Comparison of ENCODE assay signal across 14 mouse cellular contexts in genomic region chr15:78599124-78599523, GRCm38 (mm10). TPM values are rescaled to one million over a fixed set of nuclear protein-coding genes. Genes with fewer than 3 reads are reported as not detected.
DNase-seq lines count a peak whose midpoint lies in the region; ATAC-seq and TF ChIP-seq lines count a peak whose summit lies in the region.
"Had no signal": no experiment of that assay in that cellular context is flagged by ENCODE, and none has a peak within 500 bp of the region (broad histone marks: within the 10 kb centered on the region; RNA-seq: fewer than 3 reads in every experiment).

No protein-coding gene starts in this region.

- ATAC-seq in granulocyte monocyte progenitor cell, adult 5-6 weeks (replicated peaks; ENCODE audit: poor library complexity, severe bottlenecking): peak; percentile 68
- ATAC-seq in erythroid progenitor cell, adult 5-6 weeks (replicated peaks; ENCODE audit: low FRiP score, poor library complexity, severe bottlenecking): no peak
- ATAC-seq: hindbrain, postnatal 0 days had no signal

- in situ Hi-C loops in CH12.LX (cut with MboI; ENCODE audit: low pct_ligation_motif_present, low pct_unique_long_range_greater_than_20kb, low sequenced_read_pairs): no loop called here

- DNase-seq in layer of hippocampus, adult 11-12 months (ENCODE audit: low spot score): peak; percentile 56
- DNase-seq in layer of hippocampus, postnatal 14 days (ENCODE audit: low spot score in 2 of 2): no peak
- DNase-seq in CH12.LX (ENCODE audit: extremely low read depth): no peak
- no peak for DNase-seq in left cerebral cortex, postnatal 36 days (ENCODE audit: low spot score in 2 of 2)
- no peak for DNase-seq in layer of hippocampus, adult 8-10 months (ENCODE audit: low spot score in 2 of 2)
- DNase-seq: kidney, postnatal 4 days; left cerebral cortex, postnatal 4 days had no signal

- intact Hi-C loops in left cerebral cortex, postnatal 36 days (cut with DNase I): no loop called here

- H3K4me3 ChIP-seq in CH12.LX (replicated peaks in 1 of 3; ENCODE audit: low read depth in 2 of 3, low read length in 2 of 3, poor library complexity in 1 of 3) (peak overlapping the region in 2 of 3 experiments; percentile 22 to 30), macrophage (ENCODE audit: inconsistent target) (peak overlapping the region; percentile 86)
- H3K4me3 ChIP-seq: erythroblast, embryonic 14.5 days; midbrain, embryonic 12.5 days had no signal

- TF ChIP-seq POLR2A in CH12.LX (IDR thresholded peaks at IDR 0.05; ENCODE audit: low read depth, low read length): no peak

- H3K4me2 ChIP-seq in CH12.LX (ENCODE audit: insufficient read depth, low read depth, poor library complexity, severe bottlenecking): peak overlapping the region; percentile 76
- H3K4me2 ChIP-seq: midbrain, embryonic 12.5 days had no signal

- H3K79me2 ChIP-seq in CH12.LX (replicated peaks; ENCODE audit: control insufficient read depth, extremely low read depth, insufficient read depth, poor library complexity, severe bottlenecking) (peaks cover 10% of the 10 kb centered on the region), macrophage (ENCODE audit: inconsistent target) (peaks cover 70% of the 10 kb centered on the region)

- H3K9ac ChIP-seq in CH12.LX (ENCODE audit: insufficient read depth, low read depth): peak overlapping the region; percentile 23; the same call in 1 of the 2 replicates
- H3K9ac ChIP-seq: midbrain, embryonic 12.5 days had no signal

- H3K9me3 ChIP-seq in CH12.LX (replicated peaks; ENCODE audit: low read length): peaks cover 14% of the 10 kb centered on the region
- H3K9me3 ChIP-seq: midbrain, embryonic 12.5 days had no signal

- no peak; the same call in 1 of the 2 replicates for TF ChIP-seq EP300 in CH12.LX (IDR thresholded peaks at IDR 0.05; ENCODE audit: low read length)

- H3K27ac ChIP-seq in CH12.LX (ENCODE audit: insufficient read depth, low read depth): peak overlapping the region; percentile 47
- H3K27ac ChIP-seq in macrophage: peak overlapping the region; percentile 98
- H3K27ac ChIP-seq: hindbrain, postnatal 0 days; midbrain, embryonic 12.5 days had no signal

- TF ChIP-seq RAD21 in CH12.LX (IDR thresholded peaks at IDR 0.05; ENCODE audit: low read depth, low read length): no peak

- WGBS in macrophage (ENCODE audit: missing documents): 0% methylated on average over 6 of the region's 6 CpGs

- dilution Hi-C loops in CH12.LX (cut with MboI; ENCODE audit: extremely low pct_ligation_motif_present, extremely low pct_unique_long_range_greater_than_20kb, low sequenced_read_pairs): no loop called here

- peaks cover 36 to 75% of the 10 kb centered on the region in 2 experiments for H3K4me1 ChIP-seq in CH12.LX (ENCODE audit: control insufficient read depth in 1 of 2, insufficient read depth in 2 of 2)
- H3K4me1 ChIP-seq: midbrain, embryonic 12.5 days had no signal

- TF ChIP-seq CTCF in CH12.LX (conservative IDR thresholded peaks at IDR 0.05 in 1 of 2, IDR thresholded peaks at IDR 0.05 in 1 of 2; ENCODE audit: low read depth in 2 of 2, low read length in 2 of 2): no peak

- H3K36me3 ChIP-seq in CH12.LX (replicated peaks in 1 of 2; ENCODE audit: control insufficient read depth in 1 of 2, insufficient read depth in 1 of 2, low read length in 1 of 2) (peaks cover 37 to 54% of the 10 kb centered on the region in 2 experiments), macrophage (ENCODE audit: inconsistent target) (peaks cover 35% of the 10 kb centered on the region)
- H3K36me3 ChIP-seq: midbrain, embryonic 12.5 days had no signal

- H3K27me3 ChIP-seq in CH12.LX (replicated peaks): no peaks in the 10 kb centered on the region
- H3K27me3 ChIP-seq: midbrain, embryonic 12.5 days had no signal

TF ChIP-seq in CH12.LX, 34 proteins besides CTCF, POLR2A, EP300 and RAD21:
- 0 out of 2 replicates have a peak, but pooled peaks have one; percentile 17 for TF ChIP-seq MEF2A (IDR thresholded peaks at IDR 0.05; ENCODE audit: borderline replicate concordance, low read depth, low read length)
- TF ChIP-seq TCF12 (IDR thresholded peaks at IDR 0.05; ENCODE audit: low read depth, low read length): peak; percentile 66
- peak; percentile 26; the same call in 1 of the 2 replicates for TF ChIP-seq ETS1 (conservative IDR thresholded peaks at IDR 0.05; ENCODE audit: low read depth, low read length)
- no peak for TF ChIP-seq GABPA (IDR thresholded peaks at IDR 0.05; ENCODE audit: insufficient replicate concordance, low read depth, low read length)
TF ChIP-seq in CH12.LX: peak in this region for 3.

RNA-seq across cellular contexts. Expression of gene Cyth4, which starts 2.3 kb away (rescaled TPM):
- 10 to 100 TPM; 16.9 to 18.0 TPM for total RNA-seq in layer of hippocampus, postnatal 14 days (2021)
- 42.2 and 51.9 TPM in 2 replicates for total RNA-seq in CH12.LX (2012; rRNA removed)
- 38.6 and 39.2 TPM in 2 replicates for total RNA-seq in CH12.LX (2014; rRNA removed)
- polyA plus RNA-seq in CH12.LX (2012; ENCODE audit: insufficient read length, low read depth): 75.3 and 80.5 TPM in 2 replicates
- total RNA-seq in granulocyte monocyte progenitor cell, adult 5-6 weeks (2014; fragmentation: Nextera tagmentation): 62.3 and 66.3 TPM in 2 replicates
- total RNA-seq in granulocyte monocyte progenitor cell, adult 5-6 weeks (2017): 46.0 and 60.5 TPM in 2 replicates
- total RNA-seq in macrophage (2018; cell fraction: chromatin; rRNA removed): 1,000 to 10,000 TPM in 7 of 26 experiments, 100 to 1,000 TPM in 19; 198 to 1,124 (median 784) TPM
- total RNA-seq in macrophage (2018; cell fraction: cytosol; rRNA removed): 100 to 1,000 TPM; 130 to 274 (median 205) TPM
- 100 to 1,000 TPM; 127 to 775 (median 373) TPM for total RNA-seq in macrophage (2018; cell fraction: nucleus; rRNA removed)
- 240 to 319 TPM (median 275 TPM) in 3 replicates for polyA plus RNA-seq in macrophage (2018)
- total RNA-seq in erythroid progenitor cell, adult 5-6 weeks (2015; ENCODE audit: low replicate concordance): 11.2 and 18.4 TPM in 2 replicates
- total RNA-seq in erythroid progenitor cell, adult 5-6 weeks (2017; ENCODE audit: low replicate concordance): 16.3 and 20.8 TPM in 2 replicates
- total RNA-seq in left cerebral cortex, postnatal 36 days (2021): 10 to 100 TPM in 1 of 2 experiments, 1 to 10 TPM in 1; 8.7 to 11.9 TPM
- total RNA-seq in layer of hippocampus, adult 8-10 months (2022): 10 to 100 TPM; 21.5 to 50.0 (median 36.0) TPM

RNA-seq across cellular contexts. Expression of gene Rac2, which starts 26.5 kb away (rescaled TPM):
- 1 to 10 TPM; 2.5 to 3.5 TPM for total RNA-seq in layer of hippocampus, postnatal 14 days (2021)
- 314 and 453 TPM in 2 replicates for total RNA-seq in CH12.LX (2012; rRNA removed)
- total RNA-seq in CH12.LX (2014; rRNA removed): 142 and 160 TPM in 2 replicates
- polyA plus RNA-seq in CH12.LX (2012; ENCODE audit: insufficient read length, low read depth): 883 and 942 TPM in 2 replicates
- 325 and 431 TPM in 2 replicates for total RNA-seq in granulocyte monocyte progenitor cell, adult 5-6 weeks (2014; fragmentation: Nextera tagmentation)
- total RNA-seq in granulocyte monocyte progenitor cell, adult 5-6 weeks (2017): 94.7 and 105 TPM in 2 replicates
- 100 to 1,000 TPM in 15 of 26 experiments, 10 to 100 TPM in 11; 32.8 to 268 (median 126) TPM for total RNA-seq in macrophage (2018; cell fraction: chromatin; rRNA removed)
- total RNA-seq in macrophage (2018; cell fraction: cytosol; rRNA removed): 100 to 1,000 TPM; 202 to 920 (median 428) TPM
- 100 to 1,000 TPM in 18 of 26 experiments, 10 to 100 TPM in 8; 52.1 to 327 (median 189) TPM for total RNA-seq in macrophage (2018; cell fraction: nucleus; rRNA removed)
- polyA plus RNA-seq in macrophage (2018): 169 to 717 TPM (median 258 TPM) in 3 replicates
- total RNA-seq in erythroid progenitor cell, adult 5-6 weeks (2015; ENCODE audit: low replicate concordance): 126 and 259 TPM in 2 replicates
- total RNA-seq in erythroid progenitor cell, adult 5-6 weeks (2017; ENCODE audit: low replicate concordance): 61.6 and 79.4 TPM in 2 replicates
- total RNA-seq in left cerebral cortex, postnatal 36 days (2021): 1 to 10 TPM; 2.7 to 4.3 TPM
- 10 to 100 TPM in 1 of 4 experiments, 1 to 10 TPM in 3; 1.5 to 21.5 (median 4.6) TPM for total RNA-seq in layer of hippocampus, adult 8-10 months (2022)

RNA-seq across cellular contexts. Expression of gene Sstr3, which starts 54.6 kb away (rescaled TPM):
- total RNA-seq in layer of hippocampus, postnatal 14 days (2021): 10 to 100 TPM; 22.9 to 23.9 TPM
- total RNA-seq in CH12.LX (2012; rRNA removed) (not detected in 2 replicates), CH12.LX (2014; rRNA removed) (not detected in 2 replicates)
- polyA plus RNA-seq in CH12.LX (2012; ENCODE audit: insufficient read length, low read depth) (0.14 and 0.36 TPM in 2 replicates), macrophage (2018) (not detected in 3 replicates)
- total RNA-seq in granulocyte monocyte progenitor cell, adult 5-6 weeks (2014; fragmentation: Nextera tagmentation): not detected in 2 replicates
- total RNA-seq in granulocyte monocyte progenitor cell, adult 5-6 weeks (2017): not detected in 2 replicates
- total RNA-seq in macrophage (2018; cell fraction: chromatin; rRNA removed): not detected
- not detected for total RNA-seq in macrophage (2018; cell fraction: cytosol; rRNA removed)
- total RNA-seq in macrophage (2018; cell fraction: nucleus; rRNA removed): not detected
- total RNA-seq in erythroid progenitor cell, adult 5-6 weeks (2015; ENCODE audit: low replicate concordance): not detected in 2 replicates
- total RNA-seq in erythroid progenitor cell, adult 5-6 weeks (2017; ENCODE audit: low replicate concordance): not detected in 2 replicates
- total RNA-seq in left cerebral cortex, postnatal 36 days (2021): 10 to 100 TPM; 21.3 to 22.4 TPM
- 10 to 100 TPM; 25.8 to 31.9 (median 27.1) TPM for total RNA-seq in layer of hippocampus, adult 8-10 months (2022)
- total RNA-seq: gastrocnemius, postnatal 36 days had no signal
- polyA plus RNA-seq: erythroblast, embryonic 14.5 days had no signal

Comparison
In these comparisons a context has a peak if more than half of its experiments do, and no peak if none do; other contexts are left out.
1. RNA of gene Sstr3, which starts 54.6 kb away (total RNA-seq): 25.8 to 31.9 TPM in layer of hippocampus, adult 8-10 months, 22.9 to 23.9 TPM in layer of hippocampus, postnatal 14 days and 21.3 to 22.4 TPM in left cerebral cortex, postnatal 36 days; not detected in CH12.LX, not detected in granulocyte monocyte progenitor cell, adult 5-6 weeks and not detected in erythroid progenitor cell, adult 5-6 weeks; every median in the first group is over 10 times any median in the second.